Mouse (Mus musculus) left cerebral cortex, adult 6 months (tissue): Measurements from ENCODE around the gene Lingo2. TPM values are rescaled to one million over a fixed set of nuclear protein-coding genes. Genes with fewer than 3 reads are reported as not detected.

Experiments used
- long read RNA-seq, 2 experiments: library from polyadenylated mRNA; unstranded; transcript quantifications; one replicate each; pipeline ENCODE4 v2.0.0; 2019 to 2020
- polyA plus RNA-seq: library from polyadenylated mRNA; unstranded; fragments of <200 nt; fragmentation: Nextera tagmentation; gene quantifications from 2 replicates; pipeline ENCODE4 v1.2.3, GENCODE M21; 2021

The Lingo2 gene
- polyA plus RNA-seq: 19.4 and 23.4 TPM in 2 replicates
- long read RNA-seq, experiment 1, partial matches to known transcripts: 3 of 19 reads
- long read RNA-seq, experiment 1, other reads (novel, unspliced or antisense): 16 of 19 reads
- long read RNA-seq, experiment 2, partial matches to known transcripts: 11 of 18 reads
- long read RNA-seq, experiment 2, other reads (novel, unspliced or antisense): 7 of 18 reads

DNA sequence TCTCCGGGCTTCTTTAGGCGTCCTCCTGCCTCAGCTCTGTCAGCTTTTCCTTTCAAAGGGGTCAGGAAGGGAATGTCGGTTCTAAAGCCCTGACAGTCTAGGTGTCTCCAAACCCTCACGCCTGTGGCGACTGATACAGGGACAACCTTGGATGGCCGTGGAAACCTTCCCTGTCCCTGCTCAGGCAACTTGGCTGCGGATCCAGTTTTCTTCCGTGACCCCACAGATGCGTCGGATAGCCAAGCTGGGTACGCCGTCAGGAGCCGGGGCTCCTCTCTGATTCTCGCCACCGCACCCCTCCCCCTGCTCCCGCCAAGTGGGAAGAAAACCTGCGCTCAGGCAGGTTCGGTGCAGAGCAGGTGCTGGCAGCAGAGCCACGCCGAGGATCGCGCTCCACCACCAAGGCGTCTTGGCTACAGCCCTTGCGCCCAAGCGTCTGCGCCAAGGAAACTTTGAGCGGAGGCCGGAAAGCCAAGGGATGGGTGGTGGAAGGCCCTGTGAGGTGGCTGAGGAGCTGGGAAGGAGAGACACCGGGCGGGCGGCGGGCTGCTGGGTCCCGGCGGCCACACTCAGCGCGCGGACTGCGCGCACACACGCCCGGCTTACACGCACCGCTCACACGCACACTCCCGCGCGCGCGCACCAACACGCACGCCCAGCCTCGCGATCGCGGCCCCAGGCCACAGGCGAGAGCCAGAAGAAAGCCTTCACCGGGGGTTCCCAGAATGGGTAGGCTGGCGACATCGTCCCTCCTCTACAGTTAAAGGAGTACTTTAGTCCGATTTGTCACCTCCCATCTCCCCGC, at the start of gene Lingo2:
Lingo2 (minus strand) TSS at position 598 of the 805 bp plus-strand sequence.

